Comparison of ENCODE assay signal across 1 mouse cellular context in genomic region chr7:102246956-102247797, GRCm38 (mm10).
TF ChIP-seq lines count a peak whose summit lies in the region.

No protein-coding gene starts in this region.

TF ChIP-seq in MEL, 35 proteins besides CTCF, POLR2A, EP300 and RAD21 (continued from another document):
- no peak for TF ChIP-seq KAT2A (conservative IDR thresholded peaks at IDR 0.05; ENCODE audit: low read depth, low read length)
- TF ChIP-seq MYC (IDR thresholded peaks at IDR 0.05; ENCODE audit: low read depth, low read length) = no peak
- 0 out of 2 replicates have a peak, but pooled peaks have one; percentile 15 for TF ChIP-seq ZMIZ1 (IDR thresholded peaks at IDR 0.05; ENCODE audit: low read depth, low read length)
- peak; percentile 75 for TF ChIP-seq SIN3A (IDR thresholded peaks at IDR 0.05; ENCODE audit: low read length)
- TF ChIP-seq USF2 (IDR thresholded peaks at IDR 0.05; ENCODE audit: borderline replicate concordance in 1 of 2, insufficient read depth in 1 of 2, low read depth in 1 of 2, low read length in 2 of 2) = no peak
- no peak for TF ChIP-seq ZKSCAN1 (IDR thresholded peaks at IDR 0.05; ENCODE audit: low read depth, low read length)
- TF ChIP-seq GATA1 (IDR thresholded peaks at IDR 0.05; ENCODE audit: low read depth, low read length) = peak; percentile 71
- no peak for TF ChIP-seq MEF2A (IDR thresholded peaks at IDR 0.05; ENCODE audit: extremely low read depth, insufficient replicate concordance, low read depth, low read length, poor library complexity, severe bottlenecking)
- TF ChIP-seq NRF1 (IDR thresholded peaks at IDR 0.05; ENCODE audit: insufficient read depth, low read depth, low read length, poor library complexity, severe bottlenecking) = no peak
- 0 out of 2 replicates have a peak, but pooled peaks have one; percentile 4 for TF ChIP-seq MXI1 (IDR thresholded peaks at IDR 0.05; ENCODE audit: low read depth, low read length)
- TF ChIP-seq HCFC1 (IDR thresholded peaks at IDR 0.05; ENCODE audit: low read depth, low read length) = no peak
